Mouse (Mus musculus): ENCODE results near the gene Mrc2. TPM values are rescaled to one million over a fixed set of nuclear protein-coding genes. Genes with fewer than 3 reads are reported as not detected.
A peak's percentile ranks its signal among the peaks of the same experiment; 100 is the strongest.

The Mrc2 gene
- total RNA-seq, 2 experiments from 2014 or later, result 4.8 to 10.1 TPM

DNA sequence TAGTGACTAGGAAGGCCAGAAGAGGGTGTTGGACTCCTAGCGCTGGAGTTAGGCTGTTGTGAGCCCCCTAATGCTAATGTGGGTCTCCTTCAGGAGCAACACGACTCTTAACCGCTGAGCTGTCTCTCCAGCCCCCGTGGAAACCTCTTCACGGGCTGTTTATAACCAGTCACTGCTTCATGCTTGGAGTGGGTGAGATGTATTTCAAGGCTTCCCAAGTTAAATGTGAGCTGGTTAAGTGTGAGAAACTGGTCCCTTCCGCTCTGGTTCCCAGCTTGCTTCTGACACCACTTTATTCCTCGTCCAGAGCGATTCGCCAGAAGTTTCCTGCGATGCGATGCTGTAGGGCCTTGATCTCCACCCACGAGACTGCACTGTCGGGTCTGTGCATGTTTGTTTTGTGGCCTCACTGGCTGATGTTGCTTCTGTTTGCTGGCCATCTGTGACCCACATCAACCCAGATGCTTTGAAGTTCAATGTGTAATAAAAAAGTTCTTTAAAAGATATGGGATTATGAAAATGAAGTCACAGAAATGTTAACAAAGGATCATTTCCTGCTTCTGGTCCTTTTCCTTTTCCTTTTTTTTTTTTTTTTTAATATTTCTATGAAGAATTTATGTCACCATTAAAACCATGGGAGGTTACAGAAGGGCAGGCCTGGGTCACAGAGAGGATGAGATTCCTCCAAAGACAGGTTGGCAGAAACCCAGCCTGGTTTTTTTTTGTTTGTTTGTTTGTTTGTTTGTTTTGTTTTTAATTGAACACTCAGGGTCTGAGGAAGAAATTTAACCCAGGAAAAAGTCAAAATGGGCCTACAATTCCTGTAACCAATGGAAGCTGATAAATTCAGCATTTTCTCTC lies 77.3 kb downstream of the Mrc2 start:
- no peak for DNase-seq (ENCODE audit: low spot score in 2 of 2)
- intact Hi-C loops (cut with DNase I), result no loop called here

- intact Hi-C loops (cut with DNase I), result no loop called here
- no peak for DNase-seq (ENCODE audit: low spot score in 2 of 2)
Observed at GRCm38 (mm10) chr11:105371818-105372217, 79.4 kb downstream of the Mrc2 start.

GRCm38 (mm10) chr11:105373881-105374280 lies 81.4 kb downstream of the Mrc2 start:
- intact Hi-C loops (cut with DNase I), result no loop called here
- no peak for DNase-seq (ENCODE audit: low spot score in 2 of 2)

- intact Hi-C loops (cut with DNase I), result no loop called here
- DNase-seq (ENCODE audit: low spot score in 2 of 2), result no peak
Observed at GRCm38 (mm10) chr11:105374526-105375175, 82.2 kb downstream of the Mrc2 start.

DNA sequence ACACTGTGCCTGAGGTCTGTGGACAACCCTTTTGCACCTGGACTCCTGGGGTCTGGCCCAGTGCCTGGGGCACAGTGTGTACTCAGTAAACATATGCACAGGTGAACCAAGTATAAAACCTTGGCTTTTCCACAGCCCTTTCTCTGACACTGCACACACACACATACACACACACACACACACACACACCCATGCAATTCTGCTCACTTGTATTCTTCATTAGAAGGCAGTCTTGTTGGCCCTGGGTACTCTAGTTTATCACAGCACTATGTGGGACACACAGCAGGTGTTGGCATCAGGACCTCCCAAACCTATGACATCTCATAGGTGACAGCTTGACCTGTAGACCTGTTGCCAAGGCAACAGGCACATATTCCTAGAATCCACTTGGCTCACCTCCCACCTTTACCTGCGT lies 83.4 kb downstream of the Mrc2 start:
- intact Hi-C loops (cut with DNase I), result no loop called here
- no peak for DNase-seq (ENCODE audit: low spot score in 2 of 2)

GRCm38 (mm10) chr11:105385266-105385665 lies 92.8 kb downstream of the Mrc2 start:
- intact Hi-C loops (cut with DNase I), result loop anchor here (1.0 kb wide), 1 partner anchor 35 kb away; no protein-coding TSS in a partner anchor
- DNase-seq (ENCODE audit: low spot score in 2 of 2), result peak; percentile 54 to 75

DNA sequence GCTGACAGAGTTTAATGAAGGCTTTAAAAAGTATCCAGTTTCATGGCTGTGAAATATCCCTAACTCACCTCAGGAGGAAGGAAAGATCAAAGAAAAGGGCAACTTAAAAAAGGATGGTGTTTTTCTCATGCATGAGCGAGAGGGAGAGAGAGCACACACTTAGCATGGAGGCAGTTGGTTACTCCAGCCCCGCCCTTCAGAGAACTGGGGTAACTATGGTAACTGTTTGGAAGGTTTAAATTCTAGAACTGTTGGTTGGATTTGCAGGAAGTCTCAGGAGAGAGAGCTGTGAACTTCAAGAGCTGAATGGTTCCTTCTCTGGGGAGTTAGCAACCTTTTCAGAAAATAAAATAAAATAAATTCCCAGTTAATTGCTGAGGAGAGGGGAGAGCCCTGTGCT lies 96.2 kb downstream of the Mrc2 start:
- peak in 1 of 2 experiments; percentile 33 for DNase-seq (ENCODE audit: low spot score in 2 of 2)
- intact Hi-C loops (cut with DNase I), result no loop called here

DNA sequence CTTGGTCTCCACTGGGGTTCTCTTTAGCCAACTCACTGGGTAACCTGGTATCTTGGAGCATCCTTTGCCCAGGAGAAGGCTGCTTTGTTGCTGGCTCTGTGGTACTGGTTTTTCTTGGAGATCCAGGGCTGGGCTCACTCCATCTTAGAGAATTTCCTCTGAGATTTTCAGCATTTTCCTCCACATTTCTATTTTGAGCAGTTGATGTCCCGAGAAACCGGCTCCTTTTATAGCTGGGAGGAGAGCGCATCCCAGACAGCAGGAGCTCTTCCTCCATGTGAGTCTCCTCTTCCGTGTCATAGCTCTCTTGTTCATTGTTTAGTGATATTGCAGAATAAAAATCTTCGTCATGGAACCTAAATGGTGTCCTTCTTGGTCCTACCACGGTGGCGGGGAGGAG lies 97.8 kb downstream of the Mrc2 start:
- intact Hi-C loops (cut with DNase I), result no loop called here
- DNase-seq (ENCODE audit: low spot score in 2 of 2), result peak in 1 of 2 experiments; percentile 19

Other genes starting within 250 kb of the Mrc2 start
- gene Efcab3, start 229.1 kb upstream of the Mrc2 start, total RNA-seq (2021), result 1 to 10 TPM; 1.2 to 1.3 TPM
- 10 to 100 TPM; 17.2 to 17.8 TPM for gene Mettl2, start 166.2 kb upstream of the Mrc2 start, total RNA-seq (2021)
- not detected for gene Gm10842, start 145.8 kb upstream of the Mrc2 start, total RNA-seq (2021)
- gene Tlk2, start 113.8 kb upstream of the Mrc2 start, total RNA-seq (2021), result 10 to 100 TPM; 52.8 to 67.7 TPM
- 1 to 10 TPM; 1.8 to 2.3 TPM for gene March10, start 164.1 kb downstream of the Mrc2 start, total RNA-seq (2021)

Measured in left cerebral cortex, postnatal 36 days (tissue).